In genomic region chr9:74672261-74672660, GRCm38 (mm10) we compare ENCODE assay signal across 17 mouse cellular contexts.
"Had no signal": no experiment of that assay in that cellular context is flagged by ENCODE, and none has a peak within 500 bp of the region (broad histone marks: within the 10 kb centered on the region; RNA-seq: fewer than 3 reads in every experiment).

No protein-coding gene starts in this region.

- H3K36me3 ChIP-seq: lung, embryonic 15.5 days; midbrain, embryonic 13.5 days; midbrain, embryonic 15.5 days; neural tube, embryonic 12.5 days; stomach, embryonic 15.5 days had no signal

- H3K27me3 ChIP-seq: lung, embryonic 15.5 days; megakaryocyte, embryonic 14.5 days; midbrain, embryonic 13.5 days; midbrain, embryonic 15.5 days; neural tube, embryonic 12.5 days; stomach, embryonic 15.5 days had no signal

- H3K4me3 ChIP-seq: lung, embryonic 15.5 days; megakaryocyte, embryonic 14.5 days; midbrain, embryonic 13.5 days; midbrain, embryonic 15.5 days; neural tube, embryonic 12.5 days; stomach, embryonic 15.5 days had no signal

- H3K9me3 ChIP-seq: lung, embryonic 15.5 days; midbrain, embryonic 15.5 days; stomach, embryonic 15.5 days had no signal

- H3K4me2 ChIP-seq: lung, embryonic 15.5 days; midbrain, embryonic 11.5 days; midbrain, embryonic 13.5 days; midbrain, embryonic 15.5 days; neural tube, embryonic 12.5 days; stomach, embryonic 15.5 days had no signal

- H3K27ac ChIP-seq: lung, embryonic 15.5 days; macrophage; midbrain, embryonic 13.5 days; midbrain, embryonic 15.5 days; neural tube, embryonic 12.5 days; stomach, embryonic 15.5 days; stomach, postnatal 0 days had no signal

- H3K9ac ChIP-seq: lung, embryonic 15.5 days; midbrain, embryonic 13.5 days; midbrain, embryonic 15.5 days; neural tube, embryonic 12.5 days; stomach, embryonic 15.5 days had no signal

- H3K4me1 ChIP-seq: lung, embryonic 15.5 days; megakaryocyte, embryonic 14.5 days; midbrain, embryonic 13.5 days; midbrain, embryonic 15.5 days; neural tube, embryonic 12.5 days; stomach, embryonic 15.5 days had no signal

- ATAC-seq: lung, postnatal 0 days; midbrain, embryonic 13.5 days; midbrain, embryonic 15.5 days had no signal

- DNase-seq: lung, adult 2 months; lung, postnatal 14 days; lung, postnatal 36 days; right cerebral cortex, postnatal 14 days; thymus, adult 2 months; thymus, postnatal 25 days; thymus, postnatal 4 days had no signal
